Mouse (Mus musculus) hindbrain, embryonic 11.5 days (tissue): ENCODE measurements around the gene Gpx4. TPM values are rescaled to one million over a fixed set of nuclear protein-coding genes. Genes with fewer than 3 reads are reported as not detected.

Experiments
- ATAC-seq: fragments of 200-750 bp; cut with Nextera tagmentation; 2 replicates; pipeline ENCODE4 v1.8.0; 2017; ENCODE audit warnings: mild to moderate bottlenecking, moderate TSS enrichment, moderate library complexity; ENCODE audit not compliant: low FRiP score
- DNase-seq: peaks from one replicate; pipeline ENCODE4 v3.0.0-alpha.2; 2015; ENCODE audit warnings: low spot score
- H3K27ac ChIP-seq: fragments of 300-500 bp; sonication (generic); 2 replicates; pipeline ENCODE4 v1.5.1; 2014; ENCODE audit warnings: mild to moderate bottlenecking, low read depth, low read length
- H3K27me3 ChIP-seq: fragments of 300-500 bp; sonication (generic); 2 replicates; pipeline ENCODE4 v1.6.1; 2014; ENCODE audit warnings: mild to moderate bottlenecking, low read length, moderate library complexity, mixed read lengths; ENCODE audit not compliant: control insufficient read depth, insufficient read depth
- H3K36me3 ChIP-seq: fragments of 300-500 bp; sonication (generic); 2 replicates; pipeline ENCODE4 v1.6.1; 2014; ENCODE audit warnings: mild to moderate bottlenecking, low read length, moderate library complexity, mixed read lengths; ENCODE audit not compliant: control insufficient read depth, insufficient read depth
- H3K4me1 ChIP-seq: fragments of 300-500 bp; sonication (generic); replicated peaks from 2 replicates; pipeline ENCODE4 v1.6.1; 2014; ENCODE audit warnings: low read length, mixed read lengths; ENCODE audit not compliant: control insufficient read depth, insufficient read depth
- H3K4me2 ChIP-seq: fragments of 300-500 bp; sonication (generic); replicated peaks from 2 replicates; pipeline ENCODE4 v1.6.1; 2014; ENCODE audit warnings: mild to moderate bottlenecking, low read depth, low read length
- H3K4me3 ChIP-seq: fragments of 300-500 bp; sonication (generic); 2 replicates; pipeline ENCODE4 v1.5.1; 2014; ENCODE audit warnings: low read depth, low read length
- H3K9ac ChIP-seq: fragments of 300-500 bp; sonication (generic); 2 replicates; pipeline ENCODE4 v1.6.1; 2014; ENCODE audit warnings: low read depth, low read length
- H3K9me3 ChIP-seq: fragments of 300-500 bp; sonication (generic); 2 replicates; pipeline ENCODE4 v1.6.1; 2016; ENCODE audit warnings: low read length; ENCODE audit not compliant: control insufficient read depth
- WGBS: fragments of 180-500 bp; shearing (Covaris S2); extraction: QIAGEN DNeasy Blood & Tissue Kit; methylation state at CpG from one replicate; pipeline ENCODE4 v1.1.7; 2014; 5-methylcytosine and 5-hydroxymethylcytosine counted together
- polyA plus RNA-seq: library from polyadenylated mRNA; unstranded; fragments of >200 nt; fragmentation: Nextera tagmentation; extraction: Ambion mirVana; gene quantifications from 2 replicates; pipeline ENCODE4 v1.2.1, GENCODE M21; 2014

Gpx4 gene
- polyA plus RNA-seq, 1 experiment from 2014 or later, result 543 TPM

- Histone ChIP-seq H3K27ac (no peak overlapping the region), H3K27me3 (peaks cover 45% of the 10 kb centered on the region), H3K4me2 (no peak overlapping the region), H3K4me3 (no peak overlapping the region), H3K9ac (no peak overlapping the region), H3K9me3 (peaks cover 3% of the 10 kb centered on the region; the same call in 1 of the 2 replicates), H3K4me1 (peaks cover 9% of the 10 kb centered on the region; the same call in 1 of the 2 replicates), H3K36me3 (no peaks in the 10 kb centered on the region)
- 20% methylated on average over 28 of the region's 28 CpGs for WGBS
- DNase-seq (no peak), ATAC-seq (no peak)
Observed at GRCm38 (mm10) chr10:80014484-80015290, 32.3 kb upstream of the Gpx4 start.

GRCm38 (mm10) chr10:80015583-80015982 lies 31.4 kb upstream of the Gpx4 start:
- peaks cover 46% of the 10 kb centered on the region for H3K27me3 ChIP-seq
- peaks cover 10% of the 10 kb centered on the region; the same call in 1 of the 2 replicates for H3K4me1 ChIP-seq
- H3K27ac ChIP-seq, result no peak overlapping the region
- ATAC-seq, result no peak
- H3K9me3 ChIP-seq, result peaks cover 3% of the 10 kb centered on the region; the same call in 1 of the 2 replicates
- H3K9ac ChIP-seq, result no peak overlapping the region
- no peak overlapping the region for H3K4me2 ChIP-seq
- WGBS, result 83% methylated on average over 10 of the region's 10 CpGs
- H3K4me3 ChIP-seq, result no peak overlapping the region
- no peak for DNase-seq
- H3K36me3 ChIP-seq, result no peaks in the 10 kb centered on the region

GRCm38 (mm10) chr10:80016511-80016910 lies 30.5 kb upstream of the Gpx4 start, which contains the start of gene Arhgap45:
TSS of gene Arhgap45 (plus strand) at chr10:80016653.
- DNase-seq, result no peak
- peaks cover 47% of the 10 kb centered on the region for H3K27me3 ChIP-seq
- no peak for ATAC-seq

GRCm38 (mm10) chr10:80016931-80017330 lies 30.0 kb upstream of the Gpx4 start:
- Histone ChIP-seq H3K4me1 (peaks cover 10% of the 10 kb centered on the region; the same call in 1 of the 2 replicates), H3K36me3 (no peaks in the 10 kb centered on the region), H3K4me2 (no peak overlapping the region), H3K9ac (no peak overlapping the region), H3K4me3 (no peak overlapping the region), H3K27ac (no peak overlapping the region), H3K27me3 (peaks cover 47% of the 10 kb centered on the region), H3K9me3 (no peaks in the 10 kb centered on the region)
- DNase-seq (no peak), ATAC-seq (no peak)
- WGBS, result 87% methylated on average over 10 of the region's 10 CpGs

More at GRCm38 (mm10) chr10:80016511-80016910, 30.5 kb upstream of the Gpx4 start, which contains the start of gene Arhgap45:
- 65% methylated on average over 11 of the region's 11 CpGs for WGBS
- H3K4me1 ChIP-seq, result peaks cover 10% of the 10 kb centered on the region; the same call in 1 of the 2 replicates
- H3K36me3 ChIP-seq, result no peaks in the 10 kb centered on the region
- no peak within 1 kb of the TSS for H3K4me3 ChIP-seq
- H3K9me3 ChIP-seq, result no peaks in the 10 kb centered on the region
- no peak within 1 kb of the TSS for H3K9ac ChIP-seq
- no peak within 1 kb of the TSS for H3K27ac ChIP-seq
- H3K4me2 ChIP-seq, result no peak within 1 kb of the TSS

- ATAC-seq (no peak), DNase-seq (no peak)
- Histone ChIP-seq H3K9me3 (no peaks in the 10 kb centered on the region), H3K4me3 (no peak overlapping the region), H3K4me1 (peaks cover 10% of the 10 kb centered on the region; the same call in 1 of the 2 replicates), H3K36me3 (no peaks in the 10 kb centered on the region), H3K4me2 (no peak overlapping the region), H3K27ac (no peak overlapping the region), H3K27me3 (peaks cover 43% of the 10 kb centered on the region), H3K9ac (no peak overlapping the region)
- WGBS, result 76% methylated on average over 3 of the region's 3 CpGs
Observed at GRCm38 (mm10) chr10:80017361-80017760, 29.6 kb upstream of the Gpx4 start.

- Histone ChIP-seq H3K4me1 (peaks cover 10% of the 10 kb centered on the region; the same call in 1 of the 2 replicates), H3K4me2 (no peak overlapping the region), H3K27me3 (peaks cover 41% of the 10 kb centered on the region), H3K27ac (no peak overlapping the region), H3K4me3 (no peak overlapping the region), H3K9ac (no peak overlapping the region), H3K36me3 (no peaks in the 10 kb centered on the region), H3K9me3 (no peaks in the 10 kb centered on the region)
- WGBS, result 82% methylated on average over 14 of the region's 14 CpGs
- ATAC-seq (no peak), DNase-seq (no peak)
Observed at GRCm38 (mm10) chr10:80017771-80018170, 29.2 kb upstream of the Gpx4 start.

- peaks cover 30% of the 10 kb centered on the region for H3K27me3 ChIP-seq
- DNase-seq, result no peak
- no peak for ATAC-seq
- no peaks in the 10 kb centered on the region for H3K9me3 ChIP-seq
- H3K4me3 ChIP-seq, result no peak overlapping the region
- H3K36me3 ChIP-seq, result no peaks in the 10 kb centered on the region
- no peak overlapping the region for H3K9ac ChIP-seq
- H3K4me2 ChIP-seq, result no peak overlapping the region
- 5% methylated on average over 15 of the region's 15 CpGs for WGBS
- no peak overlapping the region for H3K27ac ChIP-seq
- peaks cover 10% of the 10 kb centered on the region; the same call in 1 of the 2 replicates for H3K4me1 ChIP-seq
Observed at GRCm38 (mm10) chr10:80018739-80019297, 28.1 kb upstream of the Gpx4 start.

- DNase-seq, result peak; percentile 51
- no peaks in the 10 kb centered on the region for H3K36me3 ChIP-seq
- H3K9ac ChIP-seq, result peak overlapping the region; percentile 52; the same call in 1 of the 2 replicates
- ATAC-seq, result peak; percentile 47; the same call in 1 of the 2 replicates
- peaks cover 10% of the 10 kb centered on the region; the same call in 1 of the 2 replicates for H3K4me1 ChIP-seq
- H3K4me2 ChIP-seq, result peak overlapping the region; percentile 33
- H3K27me3 ChIP-seq, result peaks cover 23% of the 10 kb centered on the region
- H3K9me3 ChIP-seq, result no peaks in the 10 kb centered on the region
- no peak overlapping the region for H3K27ac ChIP-seq
- peak overlapping the region; percentile 19 for H3K4me3 ChIP-seq
- 5% methylated on average over 20 of the region's 20 CpGs for WGBS
Observed at GRCm38 (mm10) chr10:80019471-80020131, 27.4 kb upstream of the Gpx4 start.
